Mouse (Mus musculus) kidney, adult 9 months (tissue): Measurements from ENCODE around the gene Usp7.
"Not testable (repeated sequence)": the region's sequence is repeated elsewhere in the genome, so short reads cannot be mapped to it uniquely, and the experiment has no call there.

Experiments
- DNase-seq: peaks from one replicate; pipeline ENCODE4 v3.0.0; 2022

The Usp7 gene

GRCm38 (mm10) chr16:8781660-8782059 lies 10.4 kb downstream of the Usp7 start:
- no peak for DNase-seq

- no peak for DNase-seq
These were observed 10.9 kb downstream of the Usp7 start for GRCm38 (mm10) chr16:8781191-8781590.

GRCm38 (mm10) chr16:8780187-8780586 lies 11.9 kb downstream of the Usp7 start:
- DNase-seq = no peak

- DNase-seq = no peak
These were observed 13.4 kb downstream of the Usp7 start for GRCm38 (mm10) chr16:8778697-8779096.

GRCm38 (mm10) chr16:8777202-8777601 lies 14.9 kb downstream of the Usp7 start:
- DNase-seq = no peak

- DNase-seq = no peak
These were observed 15.5 kb downstream of the Usp7 start for GRCm38 (mm10) chr16:8776634-8777033.

- DNase-seq = no peak
These were observed 21.0 kb downstream of the Usp7 start for GRCm38 (mm10) chr16:8771086-8771485.

GRCm38 (mm10) chr16:8770342-8770741 lies 21.8 kb downstream of the Usp7 start:
- DNase-seq = not testable (repeated sequence)

- no peak for DNase-seq
These were observed 22.6 kb downstream of the Usp7 start for GRCm38 (mm10) chr16:8769466-8769865.

GRCm38 (mm10) chr16:8769065-8769464 lies 23.0 kb downstream of the Usp7 start:
- DNase-seq = peak; percentile 78

GRCm38 (mm10) chr16:8768588-8768987 lies 23.5 kb downstream of the Usp7 start:
- DNase-seq = peak; percentile 7

GRCm38 (mm10) chr16:8768071-8768470 lies 24.0 kb downstream of the Usp7 start:
- no peak for DNase-seq

GRCm38 (mm10) chr16:8767133-8768052 lies 24.7 kb downstream of the Usp7 start:
- no peak for DNase-seq

GRCm38 (mm10) chr16:8766196-8766595 lies 25.9 kb downstream of the Usp7 start:
- DNase-seq = no peak

GRCm38 (mm10) chr16:8764124-8764907 lies 27.8 kb downstream of the Usp7 start:
- no peak for DNase-seq

GRCm38 (mm10) chr16:8763028-8763427 lies 29.1 kb downstream of the Usp7 start:
- DNase-seq = no peak

- DNase-seq = no peak
These were observed 30.2 kb downstream of the Usp7 start for GRCm38 (mm10) chr16:8761894-8762293.

GRCm38 (mm10) chr16:8761005-8761404 lies 31.1 kb downstream of the Usp7 start:
- DNase-seq = no peak

GRCm38 (mm10) chr16:8758979-8759378 lies 33.1 kb downstream of the Usp7 start:
- no peak for DNase-seq

- DNase-seq = no peak
These were observed 33.9 kb downstream of the Usp7 start for GRCm38 (mm10) chr16:8758193-8758592.

GRCm38 (mm10) chr16:8757586-8757985 lies 34.5 kb downstream of the Usp7 start:
- not testable (repeated sequence) for DNase-seq

- DNase-seq = no peak
These were observed 39.8 kb downstream of the Usp7 start for GRCm38 (mm10) chr16:8752334-8752733.

- DNase-seq = no peak
These were observed 40.4 kb downstream of the Usp7 start for GRCm38 (mm10) chr16:8751555-8752235.
